Mouse (Mus musculus) embryonic fibroblast, embryonic 13.5 days (primary cell): ENCODE measurements around the gene Fdxr. TPM values are rescaled to one million over a fixed set of nuclear protein-coding genes. Genes with fewer than 3 reads are reported as not detected.

Source experiments
- H3K27ac ChIP-seq: 2 replicates; pipeline ENCODE4 v1.5.1; 2012; ENCODE audit warnings: low read length, control low read depth, inconsistent platforms; ENCODE audit not compliant: insufficient read depth
- H3K4me1 ChIP-seq: 2 replicates; pipeline ENCODE4 v1.6.1; 2011; ENCODE audit warnings: low read length; ENCODE audit not compliant: control insufficient read depth, insufficient read depth
- H3K4me3 ChIP-seq: 2 replicates; pipeline ENCODE4 v1.5.1; 2011; ENCODE audit warnings: mild to moderate bottlenecking, control low read depth, low read length; ENCODE audit not compliant: insufficient read depth
- CTCF ChIP-seq: IDR thresholded peaks from 2 replicates; pipeline ENCODE4 v1.5.1; 2011; ENCODE audit warnings: mild to moderate bottlenecking, control low read depth, low read length, moderate library complexity, borderline replicate concordance; ENCODE audit not compliant: insufficient read depth
- POLR2A ChIP-seq: IDR thresholded peaks from 2 replicates; pipeline ENCODE4 v1.6.1; 2011; ENCODE audit warnings: low read depth, mild to moderate bottlenecking, control low read depth, low read length, moderate library complexity
- polyA plus RNA-seq: library from polyadenylated mRNA; stranded (reverse); fragments of >200 nt; gene quantifications from 2 replicates; pipeline ENCODE4 v1.2.4, GENCODE M21; 2011; ENCODE audit warnings: low read depth; ENCODE audit not compliant: missing spikeins, insufficient read length

Gene Fdxr
- 4.1 and 6.4 TPM in 2 replicates for polyA plus RNA-seq

- Histone ChIP-seq H3K4me3 (peak within 1 kb of the TSS; percentile 96), H3K27ac (peak within 1 kb of the TSS; percentile 68), H3K4me1 (no peaks in the 10 kb centered on the region)
- peak; percentile 100 for TF ChIP-seq POLR2A
- TF ChIP-seq CTCF = no peak
Measured at GRCm38 (mm10) chr11:115276780-115277603, at the start of gene Fdxr. TSS of gene Fdxr (minus strand) at chr11:115277050.

- Histone ChIP-seq H3K4me1 (0 out of 2 replicates have a peak, but pooled peaks cover 4% of the 10 kb centered on the region), H3K4me3 (no peak overlapping the region), H3K27ac (no peak overlapping the region)
- TF ChIP-seq CTCF = no peak
- no peak for TF ChIP-seq POLR2A
Measured at GRCm38 (mm10) chr11:115323354-115323753, 46.5 kb upstream of the Fdxr start.

- no peak within 1 kb of the TSS for H3K27ac ChIP-seq
- H3K4me3 ChIP-seq = no peak within 1 kb of the TSS
- 0 out of 2 replicates have a peak, but pooled peaks cover 4% of the 10 kb centered on the region for H3K4me1 ChIP-seq
- no peak for TF ChIP-seq POLR2A
- TF ChIP-seq CTCF = peak; percentile 73
Measured at GRCm38 (mm10) chr11:115321906-115322693, 45.2 kb upstream of the Fdxr start, which contains the start of gene Ush1g. TSS of gene Ush1g (minus strand) at chr11:115322041.

GRCm38 (mm10) chr11:115319704-115320383 lies 43.0 kb upstream of the Fdxr start:
- no peak overlapping the region for H3K4me3 ChIP-seq
- H3K4me1 ChIP-seq = 0 out of 2 replicates have a peak, but pooled peaks cover 4% of the 10 kb centered on the region
- no peak for TF ChIP-seq CTCF
- TF ChIP-seq POLR2A = no peak
- no peak overlapping the region for H3K27ac ChIP-seq

- H3K27ac ChIP-seq = no peak overlapping the region
- 0 out of 2 replicates have a peak, but pooled peaks cover 4% of the 10 kb centered on the region for H3K4me1 ChIP-seq
- H3K4me3 ChIP-seq = no peak overlapping the region
- TF ChIP-seq CTCF (no peak), POLR2A (no peak)
Measured at GRCm38 (mm10) chr11:115318245-115319027, 41.6 kb upstream of the Fdxr start.

GRCm38 (mm10) chr11:115317204-115317603 lies 40.4 kb upstream of the Fdxr start:
- Histone ChIP-seq H3K4me3 (no peak overlapping the region), H3K27ac (no peak overlapping the region), H3K4me1 (0 out of 2 replicates have a peak, but pooled peaks cover 4% of the 10 kb centered on the region)
- TF ChIP-seq POLR2A = no peak

GRCm38 (mm10) chr11:115314249-115314648 lies 37.4 kb upstream of the Fdxr start:
- Histone ChIP-seq H3K4me3 (no peak overlapping the region), H3K4me1 (no peaks in the 10 kb centered on the region), H3K27ac (no peak overlapping the region)
- TF ChIP-seq CTCF (no peak), POLR2A (no peak)

DNA sequence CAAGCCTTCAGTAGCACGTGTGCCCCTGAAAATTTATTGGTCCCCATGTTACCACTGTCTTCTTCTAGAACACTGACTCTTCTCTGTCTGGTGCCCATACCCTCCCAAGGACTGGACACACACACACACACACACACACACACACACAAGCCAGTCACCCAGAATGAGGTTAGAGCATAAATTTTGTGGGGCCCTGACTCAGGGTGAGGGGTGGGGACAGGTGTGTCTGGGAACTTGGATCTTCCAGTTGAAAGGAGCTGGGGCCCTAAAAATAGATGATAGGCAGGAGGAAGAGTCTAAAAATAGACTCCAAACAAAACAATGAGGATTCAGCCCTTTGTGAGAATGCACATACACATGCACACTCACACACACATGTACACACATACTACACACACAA lies 31.9 kb upstream of the Fdxr start:
- H3K4me1 ChIP-seq = no peaks in the 10 kb centered on the region
- TF ChIP-seq CTCF = no peak
- TF ChIP-seq POLR2A = no peak
- H3K4me3 ChIP-seq = no peak overlapping the region
- no peak overlapping the region for H3K27ac ChIP-seq

GRCm38 (mm10) chr11:115306863-115307262 lies 30.0 kb upstream of the Fdxr start, which contains the start of gene Otop2:
TSS of gene Otop2 (plus strand) at chr11:115307163.
- Histone ChIP-seq H3K27ac (no peak within 1 kb of the TSS), H3K4me1 (no peaks in the 10 kb centered on the region), H3K4me3 (no peak within 1 kb of the TSS)
- no peak for TF ChIP-seq CTCF
- TF ChIP-seq POLR2A = no peak
